Mouse (Mus musculus) forebrain, embryonic 14.5 days (tissue): ENCODE measurements around the gene Usp33. TPM values are rescaled to one million over a fixed set of nuclear protein-coding genes. Genes with fewer than 3 reads are reported as not detected.

Source experiments
- ATAC-seq: fragments of 200-750 bp; cut with Nextera tagmentation; 2 replicates; pipeline ENCODE4 v1.8.0; 2017; ENCODE audit warnings: mild to moderate bottlenecking, moderate library complexity
- DNase-seq: peaks from one replicate; pipeline ENCODE4 v3.0.0-alpha.2; 2015; ENCODE audit warnings: low spot score
- H3K27ac ChIP-seq: fragments of 300-500 bp; sonication (generic); 2 replicates; pipeline ENCODE4 v1.5.1; 2014; ENCODE audit warnings: low read depth, mild to moderate bottlenecking, control low read depth, low read length, moderate library complexity
- H3K27me3 ChIP-seq: fragments of 300-500 bp; sonication (generic); replicated peaks from 2 replicates; pipeline ENCODE4 v1.6.1; 2014; ENCODE audit warnings: low read length, control low read depth, mixed read lengths; ENCODE audit not compliant: control insufficient read depth, insufficient read depth
- H3K36me3 ChIP-seq: fragments of 300-500 bp; sonication (generic); 2 replicates; pipeline ENCODE4 v1.6.1; 2014; ENCODE audit warnings: low read length, control low read depth; ENCODE audit not compliant: control insufficient read depth, insufficient read depth
- H3K4me1 ChIP-seq: fragments of 300-500 bp; sonication (generic); 2 replicates; pipeline ENCODE4 v1.6.1; 2014; ENCODE audit warnings: antibody characterized with exemption, low read length, control low read depth; ENCODE audit not compliant: control insufficient read depth, insufficient read depth
- H3K4me2 ChIP-seq: fragments of 300-500 bp; sonication (generic); 2 replicates; pipeline ENCODE4 v1.6.1; 2014; ENCODE audit warnings: mild to moderate bottlenecking, control low read depth, low read length
- H3K4me3 ChIP-seq: fragments of 300-500 bp; sonication (generic); 2 replicates; pipeline ENCODE4 v1.5.1; 2014; ENCODE audit warnings: low read depth, low read length, control low read depth
- H3K9ac ChIP-seq: fragments of 300-500 bp; sonication (generic); 2 replicates; pipeline ENCODE4 v1.6.1; 2014; ENCODE audit warnings: mild to moderate bottlenecking, low read length, control low read depth, moderate library complexity
- H3K9me3 ChIP-seq: fragments of 300-500 bp; sonication (generic); replicated peaks from 2 replicates; pipeline ENCODE4 v1.6.1; 2016; ENCODE audit warnings: low read length, control low read depth, mixed read lengths; ENCODE audit not compliant: control insufficient read depth
- WGBS: fragments of 180-500 bp; shearing (Covaris S2); extraction: QIAGEN DNeasy Blood & Tissue Kit; methylation state at CpG from one replicate; pipeline ENCODE4 v1.1.7; 2014; 5-methylcytosine and 5-hydroxymethylcytosine counted together
- polyA plus RNA-seq: library from polyadenylated mRNA; unstranded; fragments of >200 nt; fragmentation: Nextera tagmentation; extraction: Ambion mirVana; gene quantifications from 2 replicates; pipeline ENCODE4 v1.2.1, GENCODE M21; 2014

The Usp33 gene
- polyA plus RNA-seq, 1 experiment from 2014 or later: 85.4 TPM

- ATAC-seq: no peak
- Histone ChIP-seq H3K4me1 (no peaks in the 10 kb centered on the region), H3K27me3 (no peaks in the 10 kb centered on the region), H3K36me3 (no peaks in the 10 kb centered on the region), H3K4me3 (no peak overlapping the region), H3K9me3 (no peaks in the 10 kb centered on the region), H3K4me2 (no peak overlapping the region), H3K9ac (no peak overlapping the region), H3K27ac (no peak overlapping the region)
- 76% methylated on average over 2 of the region's 2 CpGs for WGBS
- DNase-seq: no peak
These were observed 57.5 kb downstream of the Usp33 start for GRCm38 (mm10) chr3:152403827-152404226.

- DNase-seq: no peak
- no peaks in the 10 kb centered on the region for H3K36me3 ChIP-seq
- no peak overlapping the region for H3K4me2 ChIP-seq
- H3K9me3 ChIP-seq: no peaks in the 10 kb centered on the region
- 94% methylated on average over 7 of the region's 7 CpGs for WGBS
- no peaks in the 10 kb centered on the region for H3K27me3 ChIP-seq
- H3K4me3 ChIP-seq: no peak overlapping the region
- no peak overlapping the region for H3K9ac ChIP-seq
- no peaks in the 10 kb centered on the region for H3K4me1 ChIP-seq
- no peak overlapping the region for H3K27ac ChIP-seq
- no peak for ATAC-seq
These were observed 59.1 kb downstream of the Usp33 start for GRCm38 (mm10) chr3:152405420-152405819.

GRCm38 (mm10) chr3:152405978-152406640 is 59.8 kb downstream of the Usp33 start:
- no peaks in the 10 kb centered on the region for H3K9me3 ChIP-seq
- H3K27ac ChIP-seq: no peak overlapping the region
- no peaks in the 10 kb centered on the region for H3K27me3 ChIP-seq
- WGBS: 87% methylated on average over 4 of the region's 4 CpGs
- no peaks in the 10 kb centered on the region for H3K4me1 ChIP-seq
- ATAC-seq: no peak
- H3K36me3 ChIP-seq: no peaks in the 10 kb centered on the region
- no peak for DNase-seq
- H3K4me3 ChIP-seq: no peak overlapping the region
- H3K9ac ChIP-seq: no peak overlapping the region
- H3K4me2 ChIP-seq: no peak overlapping the region

- H3K9ac ChIP-seq: no peak overlapping the region
- H3K27me3 ChIP-seq: no peaks in the 10 kb centered on the region
- no peaks in the 10 kb centered on the region for H3K36me3 ChIP-seq
- DNase-seq: no peak
- H3K27ac ChIP-seq: no peak overlapping the region
- ATAC-seq: no peak
- 92% methylated on average over 7 of the region's 7 CpGs for WGBS
- no peak overlapping the region for H3K4me2 ChIP-seq
- H3K4me1 ChIP-seq: no peaks in the 10 kb centered on the region
- H3K9me3 ChIP-seq: no peaks in the 10 kb centered on the region
- H3K4me3 ChIP-seq: no peak overlapping the region
These were observed 64.8 kb downstream of the Usp33 start for GRCm38 (mm10) chr3:152410980-152411551.

- Histone ChIP-seq H3K4me1 (no peaks in the 10 kb centered on the region), H3K27ac (no peak overlapping the region), H3K9me3 (no peaks in the 10 kb centered on the region), H3K4me2 (no peak overlapping the region), H3K27me3 (no peaks in the 10 kb centered on the region), H3K9ac (no peak overlapping the region), H3K36me3 (no peaks in the 10 kb centered on the region), H3K4me3 (no peak overlapping the region)
- DNase-seq (no peak), ATAC-seq (no peak)
- 88% methylated on average over 4 of the region's 4 CpGs for WGBS
These were observed 66.1 kb downstream of the Usp33 start for GRCm38 (mm10) chr3:152412362-152412761.

GRCm38 (mm10) chr3:152428925-152429324 is 82.6 kb downstream of the Usp33 start:
- Histone ChIP-seq H3K4me3 (no peak overlapping the region), H3K9ac (no peak overlapping the region), H3K27me3 (no peaks in the 10 kb centered on the region), H3K36me3 (peaks cover 18% of the 10 kb centered on the region), H3K9me3 (no peaks in the 10 kb centered on the region), H3K27ac (no peak overlapping the region), H3K4me1 (no peaks in the 10 kb centered on the region), H3K4me2 (no peak overlapping the region)
- ATAC-seq (no peak), DNase-seq (no peak)
- WGBS: 91% methylated on average over 8 of the region's 8 CpGs

GRCm38 (mm10) chr3:152432677-152433076 is 86.4 kb downstream of the Usp33 start:
- H3K9me3 ChIP-seq: no peaks in the 10 kb centered on the region
- H3K4me3 ChIP-seq: no peak overlapping the region
- H3K36me3 ChIP-seq: peaks cover 12% of the 10 kb centered on the region
- DNase-seq (no peak), ATAC-seq (no peak)
- H3K27ac ChIP-seq: no peak overlapping the region
- H3K9ac ChIP-seq: no peak overlapping the region
- H3K27me3 ChIP-seq: no peaks in the 10 kb centered on the region
- no peak overlapping the region for H3K4me2 ChIP-seq
- H3K4me1 ChIP-seq: no peaks in the 10 kb centered on the region
- 93% methylated on average over 7 of the region's 7 CpGs for WGBS

- Histone ChIP-seq H3K4me1 (no peaks in the 10 kb centered on the region), H3K9me3 (no peaks in the 10 kb centered on the region), H3K36me3 (no peaks in the 10 kb centered on the region), H3K27ac (no peak overlapping the region), H3K4me3 (no peak overlapping the region), H3K9ac (no peak overlapping the region), H3K4me2 (no peak overlapping the region), H3K27me3 (no peaks in the 10 kb centered on the region)
- DNase-seq (no peak), ATAC-seq (no peak)
These were observed 89.3 kb downstream of the Usp33 start for GRCm38 (mm10) chr3:152435590-152435989.

GRCm38 (mm10) chr3:152438068-152438467 is 91.8 kb downstream of the Usp33 start:
- 95% methylated on average over 7 of the region's 7 CpGs for WGBS
- Histone ChIP-seq H3K4me1 (no peaks in the 10 kb centered on the region), H3K9ac (no peak overlapping the region), H3K9me3 (no peaks in the 10 kb centered on the region), H3K27ac (no peak overlapping the region), H3K27me3 (no peaks in the 10 kb centered on the region), H3K4me2 (no peak overlapping the region), H3K4me3 (no peak overlapping the region), H3K36me3 (no peaks in the 10 kb centered on the region)
- no peak for DNase-seq
- no peak for ATAC-seq
